Mouse (Mus musculus): ENCODE results near the gene Xrcc5. TPM values are rescaled to one million over a fixed set of nuclear protein-coding genes. Genes with fewer than 3 reads are reported as not detected.

Gene Xrcc5
- polyA plus RNA-seq, 2 experiments from 2014 or later, result 24.6 to 26.7 TPM

DNA sequence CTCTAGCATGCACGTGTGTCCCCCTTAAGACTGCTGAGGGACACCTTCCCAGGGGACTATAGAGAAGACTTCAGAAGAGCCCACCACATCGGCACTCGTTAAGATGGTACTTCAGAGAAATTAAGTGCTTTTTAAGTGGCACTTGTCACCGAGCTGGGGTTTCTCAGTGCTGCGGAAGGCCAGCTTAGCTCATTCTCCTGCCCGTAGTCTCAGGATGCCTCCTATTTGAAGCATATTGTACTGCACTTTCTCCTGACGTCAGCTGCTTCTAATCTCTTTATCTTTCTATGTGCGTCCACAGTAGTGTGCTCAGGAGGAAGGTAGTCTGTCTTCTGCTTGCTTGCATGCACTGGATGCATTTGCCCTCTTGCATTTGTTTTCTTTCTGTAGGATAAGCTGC lies 9.2 kb downstream of the Xrcc5 start:
- no peak for ATAC-seq

GRCm38 (mm10) chr1:72316901-72317300 lies 9.7 kb downstream of the Xrcc5 start:
- no peak for ATAC-seq

GRCm38 (mm10) chr1:72320759-72321158 lies 13.5 kb downstream of the Xrcc5 start:
- ATAC-seq, result no peak

- no peak for ATAC-seq
Measured at GRCm38 (mm10) chr1:72323248-72323647, 16.0 kb downstream of the Xrcc5 start.

DNA sequence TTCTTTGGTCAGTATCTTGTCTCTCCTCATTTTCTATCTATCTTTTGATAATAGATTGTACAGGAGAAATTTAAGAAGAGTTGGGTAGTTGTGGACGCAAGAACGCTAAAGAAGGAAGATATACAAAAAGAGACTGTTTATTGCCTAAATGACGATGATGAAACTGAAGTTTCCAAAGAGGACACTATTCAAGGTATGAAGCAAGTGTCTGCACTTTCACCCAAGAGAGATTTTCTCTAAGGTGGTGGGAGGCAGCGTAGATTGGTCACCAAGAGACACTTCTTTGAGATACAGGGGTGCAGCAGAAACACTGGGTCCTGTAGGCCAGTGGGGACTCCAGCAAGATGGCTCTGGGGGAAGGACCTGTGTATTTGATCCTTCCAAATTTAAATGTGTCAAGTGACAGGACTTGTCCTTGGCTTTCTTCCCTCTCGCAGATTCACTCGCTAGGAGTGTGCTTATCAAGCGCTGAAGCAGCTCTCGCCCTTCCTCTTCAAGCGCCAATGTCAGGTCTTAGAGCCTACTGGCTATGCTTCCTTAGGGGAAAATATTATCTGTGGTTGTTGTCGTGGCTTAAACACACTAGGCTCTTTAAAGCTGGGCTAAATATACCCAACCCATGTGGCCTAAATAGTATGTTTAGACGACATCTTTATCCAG lies 19.1 kb downstream of the Xrcc5 start:
- no peak for ATAC-seq

- ATAC-seq, result no peak
Measured at GRCm38 (mm10) chr1:72334807-72335206, 27.6 kb downstream of the Xrcc5 start.

- ATAC-seq, result no peak
Measured at GRCm38 (mm10) chr1:72336780-72337179, 29.6 kb downstream of the Xrcc5 start.

GRCm38 (mm10) chr1:72338341-72338740 lies 31.1 kb downstream of the Xrcc5 start:
- no peak for ATAC-seq

DNA sequence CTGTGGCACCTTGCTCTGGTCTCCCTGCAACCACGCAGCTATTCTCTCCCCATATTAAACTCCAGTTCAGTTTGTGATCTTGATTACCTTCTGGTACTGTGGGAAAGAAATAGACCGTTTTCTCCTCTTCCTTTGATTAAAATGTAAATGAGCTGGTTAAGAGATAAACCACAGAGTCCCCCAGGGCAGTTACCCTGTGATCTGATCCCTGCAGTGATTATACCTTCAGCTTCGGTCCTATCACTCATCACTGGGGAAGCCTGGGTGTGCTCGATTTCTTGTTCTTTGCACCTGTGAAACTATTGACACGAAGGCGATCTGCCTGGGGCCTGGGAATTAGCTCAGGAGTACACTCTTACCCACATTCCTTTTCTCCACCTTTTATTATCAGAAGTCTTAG lies 40.7 kb downstream of the Xrcc5 start:
- no peak for ATAC-seq

- no peak for ATAC-seq
Measured at GRCm38 (mm10) chr1:72354856-72355255, 47.6 kb downstream of the Xrcc5 start.

DNA sequence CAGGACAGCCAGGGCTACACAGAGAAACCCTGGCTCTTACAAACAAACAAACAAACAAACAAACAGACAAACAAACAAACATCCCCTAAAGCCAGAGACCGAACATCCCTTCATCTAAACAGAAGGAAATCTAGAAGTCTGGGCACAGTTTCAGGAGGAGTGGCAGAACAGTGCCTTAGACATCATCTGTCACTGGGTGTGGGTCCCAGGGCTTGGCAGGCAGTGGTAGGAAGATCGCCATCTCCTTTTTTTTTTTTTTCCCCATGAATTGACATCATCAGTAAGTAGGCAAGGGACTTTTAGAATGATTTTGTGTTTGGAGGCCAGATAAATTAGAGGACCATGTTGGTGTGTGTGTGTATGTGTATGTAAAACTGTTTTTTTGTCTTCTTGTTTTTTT lies 51.0 kb downstream of the Xrcc5 start:
- no peak for ATAC-seq

DNA sequence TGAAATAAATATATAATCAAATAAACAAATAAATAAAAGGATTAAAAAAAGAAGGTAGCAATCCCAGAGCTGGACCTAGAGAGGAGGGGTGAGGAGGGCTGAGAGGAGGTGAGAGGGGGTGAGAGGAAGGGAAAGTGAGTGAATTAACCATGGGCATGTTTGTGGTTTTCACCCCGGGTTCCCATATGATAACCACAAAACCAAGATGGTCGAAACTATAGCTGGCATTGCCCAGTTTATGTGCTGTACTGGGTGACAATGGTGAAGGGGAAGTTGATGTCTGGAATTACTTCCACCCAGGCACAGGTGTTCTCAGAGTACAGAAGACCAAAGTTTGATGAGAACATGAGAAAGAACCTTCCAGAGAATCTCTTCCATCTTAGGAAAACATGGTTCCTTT lies 52.2 kb downstream of the Xrcc5 start:
- no peak for ATAC-seq

DNA sequence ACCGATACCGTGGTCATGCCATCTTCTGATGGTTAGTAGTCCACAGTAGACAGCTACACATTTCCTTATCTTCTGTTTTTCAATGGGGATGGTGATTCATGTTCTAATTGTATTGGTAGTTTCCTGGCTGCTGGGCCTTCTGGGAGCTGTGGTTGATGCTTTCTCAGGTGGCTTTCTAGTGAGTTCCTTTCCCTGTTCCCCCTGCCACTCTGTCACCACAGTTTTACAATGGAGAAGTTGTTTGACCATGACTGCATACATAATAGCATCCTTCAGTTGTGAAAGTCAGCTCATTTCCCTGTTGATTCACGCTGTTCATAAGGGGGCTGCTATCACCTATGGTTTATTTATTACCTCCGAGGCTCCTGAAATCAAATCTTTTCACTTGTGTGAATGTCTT lies 53.6 kb downstream of the Xrcc5 start:
- no peak for ATAC-seq

GRCm38 (mm10) chr1:72364661-72365060 lies 57.4 kb downstream of the Xrcc5 start:
- ATAC-seq, result no peak

DNA sequence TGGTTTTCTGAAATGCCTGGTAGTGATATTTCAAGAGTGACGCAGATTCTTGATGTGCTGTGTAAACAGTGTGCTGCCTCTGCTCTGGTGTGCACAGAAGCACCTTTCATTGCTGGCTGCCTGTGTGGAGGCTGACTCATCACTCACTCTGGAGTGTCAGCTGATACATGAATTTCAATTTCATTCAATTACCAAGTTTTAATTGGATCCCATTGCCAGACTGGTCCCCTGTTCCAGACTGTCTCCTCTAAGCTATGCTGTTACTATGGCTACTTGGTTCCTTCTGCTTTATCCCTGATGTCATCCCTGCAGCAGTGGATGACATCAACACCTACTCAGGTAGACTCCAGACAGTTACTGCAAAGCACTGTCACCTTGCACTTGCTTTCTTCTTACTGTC lies 65.3 kb downstream of the Xrcc5 start:
- no peak for ATAC-seq

- ATAC-seq, result no peak
Measured at GRCm38 (mm10) chr1:72372913-72373312, 65.7 kb downstream of the Xrcc5 start.

DNA sequence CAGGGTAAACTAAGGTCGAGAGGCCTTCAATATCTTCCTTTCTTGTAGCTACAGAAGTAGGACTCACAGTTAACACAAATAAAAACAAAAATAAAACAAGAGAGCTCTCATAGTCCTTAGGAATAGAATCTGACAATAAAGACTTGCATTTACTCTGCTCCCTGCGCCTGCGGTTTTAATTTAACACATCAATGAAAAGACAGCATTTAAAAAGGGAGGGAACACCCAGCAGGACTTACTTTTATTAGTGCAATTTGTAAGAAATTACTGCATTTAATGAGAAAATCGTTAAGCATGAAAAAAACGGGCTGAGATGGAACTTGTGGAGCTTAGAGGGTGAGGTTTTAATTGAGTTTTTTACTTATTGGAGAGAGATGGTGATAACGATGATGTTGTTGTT lies 66.4 kb downstream of the Xrcc5 start:
- ATAC-seq, result no peak

GRCm38 (mm10) chr1:72374049-72374448 lies 66.8 kb downstream of the Xrcc5 start:
- no peak for ATAC-seq

DNA sequence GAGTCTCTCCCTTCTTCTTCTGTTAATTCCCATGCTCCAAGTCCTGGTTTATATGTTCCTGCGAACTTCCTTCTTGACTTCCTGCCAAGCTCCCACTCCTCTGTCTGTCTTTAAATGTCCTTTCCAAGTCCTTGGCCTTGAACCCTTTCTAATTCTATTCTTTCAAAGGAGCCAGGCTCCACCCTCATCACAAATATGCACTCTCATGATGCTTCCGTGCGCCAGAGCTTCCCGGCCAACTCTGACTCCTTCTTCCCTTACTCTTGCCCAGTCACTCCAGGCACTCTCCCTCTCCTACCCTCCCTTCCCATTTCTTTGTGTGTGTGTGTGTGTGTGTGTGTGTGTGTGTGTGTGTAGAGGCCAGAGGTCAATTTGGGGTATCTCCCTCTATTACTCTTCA lies 70.9 kb downstream of the Xrcc5 start:
- no peak for ATAC-seq

- ATAC-seq, result no peak
Measured at GRCm38 (mm10) chr1:72379752-72380353, 72.6 kb downstream of the Xrcc5 start.

- ATAC-seq, result no peak
Measured at GRCm38 (mm10) chr1:72380544-72380943, 73.3 kb downstream of the Xrcc5 start.

DNA sequence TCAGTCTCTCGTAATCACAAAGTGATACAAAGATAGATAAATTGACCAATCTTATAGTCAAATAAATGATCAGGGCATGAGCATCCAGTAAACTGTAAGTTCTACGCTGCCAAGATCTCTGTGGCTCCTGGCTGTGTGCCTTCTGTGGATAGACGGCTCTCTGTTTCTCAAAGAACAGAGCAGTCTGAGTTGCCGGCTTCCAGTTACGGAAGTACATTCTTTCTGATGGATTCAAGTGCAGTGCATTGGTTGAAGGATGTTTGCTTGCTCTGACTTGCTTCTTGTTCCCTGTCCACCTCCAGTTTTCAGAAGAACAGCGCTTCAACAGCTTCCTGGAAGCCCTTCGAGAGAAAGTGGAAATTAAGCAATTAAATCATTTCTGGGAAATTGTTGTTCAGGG lies 75.8 kb downstream of the Xrcc5 start:
- ATAC-seq, result no peak

GRCm38 (mm10) chr1:72383651-72384050 lies 76.4 kb downstream of the Xrcc5 start:
- no peak for ATAC-seq

DNA sequence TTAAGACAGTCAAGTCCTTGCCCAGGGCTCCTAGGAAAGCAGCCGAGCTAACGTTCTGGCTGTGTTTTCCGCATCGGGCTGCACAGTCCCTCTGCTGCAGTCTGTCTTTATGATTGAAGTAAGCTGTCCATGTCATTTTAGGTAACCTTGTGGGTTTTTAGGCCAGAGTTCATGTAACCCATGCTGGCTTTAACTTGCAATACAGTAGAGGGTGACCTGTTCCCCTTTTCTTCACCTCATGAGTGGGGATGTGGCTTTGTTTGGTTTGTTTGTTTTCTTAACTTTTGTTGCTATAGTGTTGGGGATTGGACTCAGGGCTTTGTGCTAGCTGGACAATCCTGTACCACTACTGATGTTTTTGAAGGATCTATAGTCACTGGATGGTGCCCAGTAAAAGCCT lies 83.2 kb downstream of the Xrcc5 start:
- no peak for ATAC-seq
